Mouse (Mus musculus): ENCODE results near the gene Cds1. TPM values are rescaled to one million over a fixed set of nuclear protein-coding genes. Genes with fewer than 3 reads are reported as not detected.
A peak's percentile ranks its signal among the peaks of the same experiment; 100 is the strongest.

Gene Cds1
- polyA plus RNA-seq, 1 experiment from 2014 or later, result 2.5 TPM

DNA sequence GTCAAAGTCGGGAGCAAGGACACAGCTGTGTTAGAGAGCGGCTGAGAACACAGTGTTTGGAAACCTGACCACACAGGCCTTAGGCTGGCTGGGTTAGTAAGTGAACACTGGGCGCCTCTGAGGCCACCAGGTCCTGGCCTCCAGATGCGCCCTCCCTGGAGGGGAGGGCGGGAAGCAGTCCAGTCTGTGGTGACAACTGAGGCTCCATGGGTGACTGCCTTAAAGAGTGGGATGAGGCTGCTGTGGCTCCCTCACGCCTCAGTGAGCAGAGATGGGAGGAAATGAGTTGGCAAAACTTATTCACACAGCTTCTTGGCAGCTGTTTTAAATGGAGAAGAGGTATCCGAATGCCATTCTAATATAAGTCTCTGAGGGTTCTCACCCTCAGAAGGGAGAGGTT is 51.9 kb downstream of the Cds1 start:
- Histone ChIP-seq H3K4me3 (no peak overlapping the region), H3K36me3 (no peaks in the 10 kb centered on the region), H3K4me1 (peaks cover 4% of the 10 kb centered on the region), H3K27me3 (no peaks in the 10 kb centered on the region), H3K9ac (no peak overlapping the region), H3K9me3 (no peaks in the 10 kb centered on the region), H3K27ac (no peak overlapping the region), H3K4me2 (replicated peaks) (no peak overlapping the region)
- no peak for ATAC-seq (ENCODE audit: insufficient number of reproducible peaks, insufficient read depth, low FRiP score, low TSS enrichment)
- 44% methylated on average over 7 of the region's 7 CpGs for WGBS

DNA sequence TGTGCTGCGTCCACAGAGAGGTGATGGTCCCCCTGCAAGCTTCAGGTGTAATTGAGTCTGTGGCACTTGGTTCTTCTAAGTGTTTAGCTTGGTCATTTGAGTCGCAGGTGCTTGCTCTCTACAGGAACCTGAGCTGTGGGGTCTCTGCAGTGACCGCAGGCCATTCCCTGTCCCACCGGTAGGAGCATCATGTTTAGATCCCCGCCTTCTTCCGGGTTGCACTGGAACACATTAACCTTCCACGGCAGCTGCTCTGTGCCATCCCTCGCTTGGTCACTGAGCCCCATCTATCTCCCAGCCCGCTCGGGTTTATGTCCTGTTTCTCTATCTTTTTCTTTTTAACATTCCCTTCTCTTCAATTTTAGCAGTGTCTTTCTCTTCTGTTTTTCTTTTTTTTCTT is 54.3 kb downstream of the Cds1 start:
- no peak for ATAC-seq (ENCODE audit: insufficient number of reproducible peaks, insufficient read depth, low FRiP score, low TSS enrichment)
- H3K4me1 ChIP-seq, result peaks cover 4% of the 10 kb centered on the region
- 39% methylated on average over 10 of the region's 10 CpGs for WGBS

DNA sequence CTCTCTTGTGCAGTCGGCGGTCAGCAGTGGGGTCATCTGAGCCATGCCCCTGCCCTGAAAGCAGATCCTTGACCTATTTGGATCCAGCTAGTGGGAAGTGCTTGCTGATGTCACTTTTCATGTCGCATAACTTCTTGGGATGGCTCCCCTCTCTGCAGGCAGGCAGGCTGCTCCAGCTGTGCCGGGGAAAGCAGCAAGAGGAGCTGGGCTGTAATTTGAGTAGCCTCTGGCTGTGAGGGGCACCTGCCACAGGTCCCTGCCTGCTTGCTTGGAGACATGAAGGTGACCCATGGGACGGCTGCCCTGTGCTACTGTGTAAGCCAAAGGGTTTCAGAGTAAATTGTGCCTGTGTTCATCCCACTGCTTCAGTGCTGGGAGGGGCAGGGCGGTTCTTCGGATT is 54.9 kb downstream of the Cds1 start:
- H3K9me3 ChIP-seq, result no peaks in the 10 kb centered on the region
- ATAC-seq (ENCODE audit: insufficient number of reproducible peaks, insufficient read depth, low FRiP score, low TSS enrichment), result no peak; the same call in 1 of the 2 replicates
- WGBS, result 10% methylated on average over 7 of the region's 7 CpGs
- no peak overlapping the region for H3K9ac ChIP-seq
- H3K27ac ChIP-seq, result no peak overlapping the region
- no peak overlapping the region for H3K4me3 ChIP-seq
- H3K4me1 ChIP-seq, result peaks cover 4% of the 10 kb centered on the region
- peaks cover 2% of the 10 kb centered on the region; the same call in 1 of the 2 replicates for H3K27me3 ChIP-seq
- H3K36me3 ChIP-seq, result no peaks in the 10 kb centered on the region
- H3K4me2 ChIP-seq (replicated peaks), result no peak overlapping the region

More for the DNA sequence above, 54.3 kb downstream of the Cds1 start:
- Histone ChIP-seq H3K9me3 (no peaks in the 10 kb centered on the region), H3K9ac (no peak overlapping the region), H3K27me3 (peaks cover 2% of the 10 kb centered on the region; the same call in 1 of the 2 replicates), H3K4me2 (replicated peaks) (no peak overlapping the region), H3K36me3 (no peaks in the 10 kb centered on the region), H3K4me3 (no peak overlapping the region), H3K27ac (no peak overlapping the region)

DNA sequence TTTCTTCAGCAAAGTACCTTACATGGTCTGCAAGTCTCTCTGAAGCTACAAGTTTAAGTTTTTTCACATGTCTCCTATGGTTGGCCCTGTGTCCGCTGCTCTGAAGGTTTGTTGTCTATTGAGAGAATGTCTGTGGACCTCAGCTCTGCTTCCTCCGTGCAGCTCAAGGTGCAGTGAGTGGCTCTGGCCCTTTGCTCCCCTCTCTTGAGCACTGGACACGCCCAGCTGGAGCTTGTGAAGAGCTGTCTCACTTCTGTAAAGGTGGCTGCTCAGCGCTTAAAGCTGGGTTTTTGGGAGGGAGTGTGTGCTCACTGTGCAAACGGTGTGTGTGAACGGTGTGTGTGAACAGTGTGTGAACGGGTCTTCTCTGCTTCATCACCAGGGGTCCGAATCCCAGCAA is 56.1 kb downstream of the Cds1 start:
- no peak for ATAC-seq (ENCODE audit: insufficient number of reproducible peaks, insufficient read depth, low FRiP score, low TSS enrichment)
- Histone ChIP-seq H3K36me3 (no peaks in the 10 kb centered on the region), H3K4me3 (no peak overlapping the region), H3K27ac (no peak overlapping the region), H3K27me3 (peaks cover 2% of the 10 kb centered on the region; the same call in 1 of the 2 replicates), H3K4me2 (replicated peaks) (no peak overlapping the region), H3K9me3 (no peaks in the 10 kb centered on the region), H3K4me1 (peaks cover 13% of the 10 kb centered on the region), H3K9ac (no peak overlapping the region)
- 64% methylated on average over 8 of the region's 8 CpGs for WGBS

DNA sequence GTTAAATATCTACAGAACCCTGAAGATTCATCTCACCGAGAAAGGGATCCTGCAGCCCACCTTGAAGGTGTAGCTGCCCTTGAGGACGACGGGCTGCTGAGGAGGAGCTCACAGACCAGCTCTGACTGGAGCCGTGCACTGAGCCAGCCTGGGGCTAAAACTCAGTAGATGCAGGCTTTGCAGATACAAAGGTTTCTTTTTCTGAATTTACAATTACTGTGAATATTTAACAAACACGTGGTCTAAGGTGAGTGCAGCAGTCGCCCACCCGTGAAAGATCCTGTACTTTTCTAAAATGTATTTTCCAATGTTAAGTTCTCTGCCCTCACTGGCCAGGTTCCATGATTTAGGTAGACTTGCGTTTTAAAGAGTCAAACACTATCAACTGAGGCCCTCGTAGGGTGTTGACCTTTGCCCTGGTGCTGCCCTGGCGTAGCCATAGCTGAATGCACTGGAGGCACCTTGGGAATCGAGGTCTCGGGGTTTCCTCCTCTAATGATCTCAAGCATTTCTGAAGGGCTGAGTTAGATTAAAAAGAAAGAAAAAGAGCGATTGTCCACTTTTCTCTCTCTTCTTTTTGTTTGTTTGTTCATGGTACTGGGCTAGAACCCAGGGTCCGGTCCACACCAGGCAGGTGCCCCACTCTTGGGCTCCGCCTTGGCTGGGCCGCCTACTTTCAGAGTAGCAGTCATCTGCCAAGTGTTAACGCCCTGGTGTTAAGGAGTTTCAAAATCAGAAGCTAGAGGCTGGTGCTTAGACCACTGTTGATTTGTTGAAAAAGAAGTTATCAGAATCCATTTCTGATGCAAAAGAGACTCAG is 56.8 kb downstream of the Cds1 start:
- H3K27ac ChIP-seq, result no peak overlapping the region
- H3K9ac ChIP-seq, result no peak overlapping the region
- no peak overlapping the region for H3K4me2 ChIP-seq (replicated peaks)
- H3K27me3 ChIP-seq, result peaks cover 2% of the 10 kb centered on the region; the same call in 1 of the 2 replicates
- H3K4me3 ChIP-seq, result no peak overlapping the region
- H3K36me3 ChIP-seq, result no peaks in the 10 kb centered on the region
- peaks cover 18% of the 10 kb centered on the region for H3K4me1 ChIP-seq
- no peak for ATAC-seq (ENCODE audit: insufficient number of reproducible peaks, insufficient read depth, low FRiP score, low TSS enrichment)
- WGBS, result 43% methylated on average over 17 of the region's 17 CpGs
- H3K9me3 ChIP-seq, result no peaks in the 10 kb centered on the region

DNA sequence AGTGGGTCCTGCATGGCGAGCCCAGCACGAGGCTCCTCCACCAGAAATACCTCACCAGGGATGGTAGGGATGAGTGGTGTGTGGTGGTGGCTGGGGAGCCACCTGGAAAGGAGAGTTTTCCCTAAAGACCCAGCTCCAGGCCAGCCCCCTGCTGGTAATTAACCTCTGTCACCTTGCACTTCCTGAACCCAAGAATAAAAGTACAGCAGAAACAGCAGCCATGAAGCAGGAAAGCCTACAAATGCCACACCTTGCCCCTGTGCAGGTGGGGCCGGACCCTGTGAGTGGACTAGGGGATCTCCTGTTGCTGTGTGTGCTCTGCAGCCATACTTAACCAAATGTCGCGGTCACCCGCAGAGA is 57.4 kb downstream of the Cds1 start:
- no peaks in the 10 kb centered on the region for H3K36me3 ChIP-seq
- peaks cover 2% of the 10 kb centered on the region; the same call in 1 of the 2 replicates for H3K27me3 ChIP-seq
- ATAC-seq (ENCODE audit: insufficient number of reproducible peaks, insufficient read depth, low FRiP score, low TSS enrichment), result no peak
- H3K9me3 ChIP-seq, result no peaks in the 10 kb centered on the region
- 31% methylated on average over 6 of the region's 6 CpGs for WGBS
- H3K4me1 ChIP-seq, result peaks cover 23% of the 10 kb centered on the region
- no peak overlapping the region for H3K4me2 ChIP-seq (replicated peaks)
- H3K27ac ChIP-seq, result no peak overlapping the region
- H3K4me3 ChIP-seq, result no peak overlapping the region
- H3K9ac ChIP-seq, result no peak overlapping the region

DNA sequence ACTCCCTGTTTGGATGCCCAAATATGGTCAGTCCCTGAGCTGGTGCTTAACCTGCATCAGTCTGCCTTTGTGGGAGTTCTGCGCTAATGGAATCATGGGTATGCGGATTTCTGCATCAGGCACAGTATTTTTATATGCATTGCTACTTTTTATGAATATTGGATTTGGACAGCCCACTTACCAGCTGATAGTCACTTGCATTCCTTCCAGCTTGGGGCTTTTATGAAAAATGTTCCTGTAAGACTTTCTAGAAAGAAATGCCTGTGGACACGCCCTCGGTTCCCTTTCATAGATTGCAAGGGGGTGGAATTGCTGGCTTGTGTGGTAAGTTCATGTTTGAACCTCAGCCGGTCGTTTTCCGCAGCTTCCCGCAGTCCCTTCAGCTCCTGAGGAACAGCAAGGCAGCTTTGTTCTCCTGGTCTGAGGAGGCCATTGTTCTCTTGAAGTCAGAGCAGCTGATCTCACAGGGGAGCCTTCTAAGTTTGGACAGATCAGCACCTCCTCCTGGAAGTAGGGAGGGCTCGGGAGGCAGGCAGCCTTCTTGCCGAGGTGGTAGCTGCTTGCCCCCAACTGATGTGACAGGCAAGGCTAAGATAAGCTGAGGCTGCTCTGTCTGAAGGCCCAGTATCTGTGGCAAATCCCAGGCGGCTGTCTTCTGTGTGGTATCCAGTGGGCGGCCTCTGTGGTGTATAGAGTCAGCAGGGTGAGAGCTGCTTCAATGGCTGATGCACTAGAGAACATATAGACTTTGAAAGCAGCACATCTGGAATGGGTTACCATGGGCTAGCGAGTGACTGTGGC is 60.4 kb downstream of the Cds1 start:
- H3K4me2 ChIP-seq (replicated peaks), result no peak overlapping the region; the same call in 1 of the 2 replicates
- peaks cover 18% of the 10 kb centered on the region for H3K4me1 ChIP-seq
- no peak overlapping the region for H3K9ac ChIP-seq
- peaks cover 5% of the 10 kb centered on the region; the same call in 1 of the 2 replicates for H3K27me3 ChIP-seq
- ATAC-seq (ENCODE audit: insufficient number of reproducible peaks, insufficient read depth, low FRiP score, low TSS enrichment), result no peak
- 22% methylated on average over 13 of the region's 13 CpGs for WGBS
- H3K4me3 ChIP-seq, result no peak overlapping the region
- H3K27ac ChIP-seq, result 0 out of 2 replicates have a peak overlapping the region, but pooled peaks have one; percentile 46
- H3K9me3 ChIP-seq, result no peaks in the 10 kb centered on the region
- no peaks in the 10 kb centered on the region for H3K36me3 ChIP-seq

DNA sequence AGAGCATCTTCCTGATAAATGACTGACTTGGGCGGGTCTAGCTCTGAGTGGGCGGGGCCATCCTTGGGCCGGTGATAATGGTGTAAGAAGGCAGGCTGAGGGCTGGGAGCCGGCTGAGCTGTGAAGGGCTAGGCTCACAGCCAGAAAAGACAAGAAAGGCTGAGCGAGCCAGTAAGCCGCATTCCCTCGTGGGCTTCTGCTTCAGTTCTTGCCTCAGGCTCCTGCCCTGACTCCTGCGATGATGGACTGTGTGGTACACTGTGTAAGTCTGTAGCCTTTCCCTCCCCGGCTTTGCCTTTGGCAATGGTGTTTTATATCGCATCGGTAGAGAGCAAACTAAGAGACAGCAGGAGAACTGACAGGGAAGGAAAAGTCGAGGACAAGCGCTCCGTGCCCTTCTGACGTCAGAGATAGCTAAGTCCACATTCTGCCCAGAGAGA is 61.6 kb downstream of the Cds1 start:
- ATAC-seq (ENCODE audit: insufficient number of reproducible peaks, insufficient read depth, low FRiP score, low TSS enrichment), result peak; percentile 38; the same call in 1 of the 2 replicates
- Histone ChIP-seq H3K36me3 (0 out of 2 replicates have a peak, but pooled peaks cover under 1% of the 10 kb centered on the region), H3K27me3 (peaks cover 5% of the 10 kb centered on the region; the same call in 1 of the 2 replicates), H3K9me3 (no peaks in the 10 kb centered on the region), H3K4me3 (no peak overlapping the region), H3K4me1 (peaks cover 18% of the 10 kb centered on the region), H3K9ac (no peak overlapping the region), H3K27ac (no peak overlapping the region), H3K4me2 (replicated peaks) (peak overlapping the region; percentile 44)
- 6% methylated on average over 15 of the region's 15 CpGs for WGBS

DNA sequence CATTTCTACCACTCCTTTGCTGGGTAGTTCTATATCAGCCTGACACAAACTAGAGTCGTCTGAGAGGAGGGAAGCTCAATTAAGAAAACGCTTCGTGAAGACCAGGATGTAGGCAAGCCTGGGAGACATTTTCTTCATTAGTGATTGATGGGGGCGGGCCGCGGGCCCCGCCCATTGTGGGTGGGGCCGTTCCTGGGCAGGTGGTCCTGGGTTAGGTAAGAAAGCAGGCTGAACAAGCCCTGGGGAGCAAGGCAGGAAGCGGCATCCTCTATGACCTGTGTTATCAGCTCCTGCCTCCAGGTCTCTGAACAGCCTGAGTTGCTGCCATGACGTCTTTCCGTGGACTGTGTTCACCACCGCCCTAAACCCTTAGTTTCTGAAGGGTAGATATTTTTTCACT is 62.5 kb downstream of the Cds1 start:
- Histone ChIP-seq H3K36me3 (peaks cover 10% of the 10 kb centered on the region; the same call in 1 of the 2 replicates), H3K4me2 (replicated peaks) (no peak overlapping the region), H3K4me1 (peaks cover 18% of the 10 kb centered on the region), H3K4me3 (no peak overlapping the region), H3K9ac (no peak overlapping the region), H3K27ac (no peak overlapping the region), H3K27me3 (peaks cover 5% of the 10 kb centered on the region; the same call in 1 of the 2 replicates), H3K9me3 (no peaks in the 10 kb centered on the region)
- 36% methylated on average over 12 of the region's 12 CpGs for WGBS
- ATAC-seq (ENCODE audit: insufficient number of reproducible peaks, insufficient read depth, low FRiP score, low TSS enrichment), result no peak

DNA sequence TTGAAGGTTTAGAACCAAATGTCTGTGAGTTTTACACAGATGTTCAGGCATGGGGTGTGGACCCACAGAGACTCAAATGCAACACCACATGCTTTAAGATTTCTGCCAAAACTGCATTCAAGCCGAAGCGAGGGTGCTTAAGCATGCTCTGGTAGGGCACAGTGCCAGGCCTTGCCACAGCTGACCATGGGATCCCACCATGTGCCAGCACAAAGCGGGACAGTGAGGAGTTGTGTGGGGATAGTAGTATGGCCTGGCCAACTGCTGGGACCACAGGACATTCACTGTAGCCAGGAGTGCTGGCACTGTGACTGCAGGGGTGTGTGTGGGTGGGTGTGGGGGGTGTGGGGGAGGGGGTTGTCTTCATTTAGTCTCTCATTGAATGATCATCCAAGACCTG is 64.0 kb downstream of the Cds1 start:
- no peak overlapping the region for H3K9ac ChIP-seq
- H3K4me3 ChIP-seq, result no peak overlapping the region
- H3K27me3 ChIP-seq, result peaks cover 3% of the 10 kb centered on the region; the same call in 1 of the 2 replicates
- ATAC-seq (ENCODE audit: insufficient number of reproducible peaks, insufficient read depth, low FRiP score, low TSS enrichment), result no peak
- peaks cover 18% of the 10 kb centered on the region for H3K4me1 ChIP-seq
- 92% methylated on average over 3 of the region's 3 CpGs for WGBS
- H3K27ac ChIP-seq, result no peak overlapping the region
- H3K36me3 ChIP-seq, result peaks cover 20% of the 10 kb centered on the region
- H3K9me3 ChIP-seq, result no peaks in the 10 kb centered on the region
- no peak overlapping the region for H3K4me2 ChIP-seq (replicated peaks)

DNA sequence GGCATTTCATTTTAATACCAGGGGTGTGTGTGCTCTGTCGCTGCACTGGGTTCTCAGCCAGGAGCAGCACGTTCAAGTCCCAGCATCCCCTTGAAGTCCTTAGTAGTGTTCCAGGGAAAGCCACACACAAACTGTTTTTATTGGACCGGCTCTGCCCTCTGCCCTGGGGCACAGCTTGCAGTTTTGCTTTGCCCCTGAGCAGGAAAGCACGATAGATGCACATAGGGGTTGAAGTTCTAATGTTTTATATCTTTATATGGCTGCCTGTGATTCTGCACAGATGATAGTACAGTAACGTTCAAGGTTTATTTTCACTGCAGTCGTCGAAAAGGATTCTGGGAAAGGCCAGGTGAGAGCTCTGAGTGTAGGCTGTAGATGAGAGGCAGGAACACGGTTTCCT is 65.2 kb downstream of the Cds1 start:
- WGBS, result 72% methylated on average over 8 of the region's 8 CpGs
- no peak overlapping the region for H3K4me3 ChIP-seq
- no peak overlapping the region for H3K9ac ChIP-seq
- no peak overlapping the region for H3K4me2 ChIP-seq (replicated peaks)
- ATAC-seq (ENCODE audit: insufficient number of reproducible peaks, insufficient read depth, low FRiP score, low TSS enrichment), result no peak
- peaks cover 29% of the 10 kb centered on the region for H3K36me3 ChIP-seq
- peaks cover 15% of the 10 kb centered on the region for H3K4me1 ChIP-seq
- no peaks in the 10 kb centered on the region for H3K9me3 ChIP-seq
- no peak overlapping the region for H3K27ac ChIP-seq
- H3K27me3 ChIP-seq, result 0 out of 2 replicates have a peak, but pooled peaks cover 3% of the 10 kb centered on the region
